Mouse (Mus musculus): ENCODE results near the gene Ggt1. TPM values are rescaled to one million over a fixed set of nuclear protein-coding genes. Genes with fewer than 3 reads are reported as not detected.
"Not testable (repeated sequence)": the region's sequence is repeated elsewhere in the genome, so short reads cannot be mapped to it uniquely, and the experiment has no call there.

Ggt1 gene
- total RNA-seq, 2 experiments from 2014 or later = 1.2 TPM; not detected in 1

- DNase-seq (ENCODE audit: low spot score in 2 of 2) = no peak
These were observed 12.9 kb upstream of the Ggt1 start for GRCm38 (mm10) chr10:75548486-75548885.

GRCm38 (mm10) chr10:75549886-75550285 is 11.5 kb upstream of the Ggt1 start:
- DNase-seq (ENCODE audit: low spot score in 2 of 2) = no peak

- DNase-seq (ENCODE audit: low spot score in 2 of 2) = no peak
These were observed 10.2 kb upstream of the Ggt1 start for GRCm38 (mm10) chr10:75551175-75551574.

DNA sequence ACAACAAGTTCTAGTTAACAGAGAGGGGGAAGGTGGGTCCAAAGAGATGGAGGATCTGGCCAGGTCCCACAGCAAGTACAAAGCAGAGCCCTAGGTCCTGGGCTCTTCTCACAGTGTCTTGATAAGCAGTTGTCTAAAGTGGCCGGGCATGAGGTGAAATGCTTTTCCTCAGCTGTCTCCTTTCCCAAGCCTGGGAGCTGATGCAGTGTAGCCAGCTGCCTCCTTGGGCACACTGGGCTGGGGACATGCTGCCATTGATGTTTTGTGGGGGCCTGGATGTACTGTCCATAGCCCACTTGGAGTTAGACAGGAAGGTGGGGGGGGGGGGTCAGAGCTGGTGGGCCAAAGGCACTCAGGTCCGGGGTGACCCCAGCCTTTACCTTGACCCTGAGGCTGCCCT is 9.3 kb upstream of the Ggt1 start:
- DNase-seq (ENCODE audit: low spot score in 2 of 2) = no peak

DNA sequence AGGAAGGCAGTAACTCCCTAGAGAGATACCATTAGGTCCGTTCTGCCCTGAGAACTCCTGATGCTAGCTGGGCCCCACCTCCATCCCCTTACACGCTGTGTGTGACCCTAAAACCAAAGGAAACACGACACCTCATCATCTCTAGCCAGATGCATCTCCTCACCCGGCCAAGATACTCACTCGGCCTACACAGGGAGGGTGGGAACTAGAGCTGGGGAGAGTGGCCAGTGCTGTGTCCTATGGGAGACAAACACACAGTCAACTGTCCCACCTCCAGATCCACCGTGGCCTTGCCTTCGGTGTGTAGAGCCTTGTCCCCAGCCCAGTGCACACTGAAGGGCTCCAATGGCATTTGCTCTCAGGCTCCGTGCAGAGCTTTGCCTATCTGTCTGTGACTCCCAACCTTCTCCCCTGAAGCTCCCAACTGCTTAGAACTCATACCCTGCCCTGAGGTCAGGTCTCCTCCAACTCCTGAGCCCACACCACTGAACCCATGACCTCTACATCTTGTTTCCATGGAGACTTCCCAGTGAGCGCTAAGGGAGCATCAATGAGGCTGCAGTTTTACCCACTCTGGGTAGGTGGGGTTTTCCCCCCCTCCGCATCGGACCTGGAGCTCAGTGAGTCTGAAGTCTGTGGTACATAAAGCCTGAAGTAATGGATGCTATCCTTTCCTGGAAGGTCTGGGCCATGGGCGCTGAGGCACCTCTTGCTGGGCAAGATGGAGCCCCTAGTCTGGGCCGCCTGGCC is 8.5 kb upstream of the Ggt1 start:
- no peak for DNase-seq (ENCODE audit: low spot score in 2 of 2)

DNA sequence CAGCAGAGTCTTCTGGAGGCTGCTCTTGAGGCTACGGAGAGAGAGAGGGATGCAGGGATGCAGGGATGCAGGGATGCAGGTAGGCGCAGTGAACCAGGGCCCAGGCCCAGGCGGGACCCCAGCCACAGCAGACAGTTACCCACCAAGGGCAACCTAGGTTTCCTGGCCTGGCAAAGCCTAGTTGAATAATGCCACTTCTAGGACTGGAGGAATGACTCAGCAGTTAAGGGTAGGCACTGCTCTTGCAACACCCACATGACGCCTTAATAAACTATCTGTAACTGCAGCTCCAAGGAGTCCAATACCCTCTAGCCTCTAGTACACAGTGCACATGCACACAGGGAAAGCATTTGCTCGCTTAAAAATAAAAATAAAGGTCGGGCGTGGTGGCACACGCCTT is 7.3 kb upstream of the Ggt1 start:
- DNase-seq (ENCODE audit: low spot score in 2 of 2) = no peak

- DNase-seq (ENCODE audit: low spot score in 2 of 2) = no peak
These were observed 5.8 kb upstream of the Ggt1 start for GRCm38 (mm10) chr10:75555557-75555956.

- DNase-seq (ENCODE audit: low spot score in 2 of 2) = no peak
These were observed 5.4 kb upstream of the Ggt1 start for GRCm38 (mm10) chr10:75556026-75556425.

DNA sequence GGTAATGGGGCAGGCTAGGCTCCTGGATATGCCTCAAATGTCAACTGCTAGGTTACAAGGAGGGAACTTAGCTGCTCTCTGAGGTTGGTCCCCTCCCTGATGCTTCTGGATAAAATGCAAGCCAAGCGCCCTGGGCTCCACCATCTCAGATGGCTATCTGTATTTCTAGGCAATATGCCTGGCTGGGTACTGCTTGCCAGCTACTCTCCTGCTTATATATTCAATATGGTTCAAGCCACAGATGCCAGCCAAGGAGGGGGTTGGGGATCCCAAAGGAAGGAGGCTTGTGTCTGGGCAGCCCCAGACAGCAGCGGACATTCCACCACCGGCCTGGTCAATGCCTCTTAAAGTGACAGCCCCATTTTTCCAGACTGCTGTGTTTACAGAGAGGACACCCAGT is 2.9 kb upstream of the Ggt1 start:
- DNase-seq (ENCODE audit: low spot score in 2 of 2) = no peak

DNA sequence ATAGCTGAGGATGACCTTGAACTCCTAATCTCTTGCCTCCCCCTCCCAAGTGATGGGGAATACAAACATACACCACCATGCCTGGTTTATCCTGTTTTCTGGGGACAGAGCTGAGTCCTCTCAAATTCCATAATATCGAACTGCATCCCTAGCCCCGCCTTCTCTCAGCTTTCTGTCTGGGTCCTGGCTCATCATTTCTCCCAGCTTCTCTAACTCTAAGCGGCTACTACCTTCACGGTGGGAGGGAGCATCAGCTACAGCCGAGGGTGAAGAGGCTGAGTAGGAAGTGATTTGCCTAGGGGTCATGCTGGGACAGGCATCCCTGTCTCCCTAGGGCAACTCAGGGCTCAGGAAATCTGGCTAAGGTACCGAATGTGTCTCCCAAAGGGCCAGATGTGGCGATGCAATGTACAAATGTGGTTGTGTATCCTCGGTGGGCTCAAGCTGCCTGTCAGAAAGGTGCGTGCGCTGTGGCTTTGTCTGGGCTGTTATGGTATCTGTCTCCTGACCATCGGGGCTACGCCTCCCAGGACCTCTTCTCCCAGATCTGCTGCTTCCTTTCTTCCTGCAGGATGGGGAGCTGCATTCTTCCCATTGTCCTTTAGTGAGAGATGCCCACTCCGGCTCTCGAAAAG is 2.2 kb upstream of the Ggt1 start:
- DNase-seq (ENCODE audit: low spot score in 2 of 2) = no peak

DNA sequence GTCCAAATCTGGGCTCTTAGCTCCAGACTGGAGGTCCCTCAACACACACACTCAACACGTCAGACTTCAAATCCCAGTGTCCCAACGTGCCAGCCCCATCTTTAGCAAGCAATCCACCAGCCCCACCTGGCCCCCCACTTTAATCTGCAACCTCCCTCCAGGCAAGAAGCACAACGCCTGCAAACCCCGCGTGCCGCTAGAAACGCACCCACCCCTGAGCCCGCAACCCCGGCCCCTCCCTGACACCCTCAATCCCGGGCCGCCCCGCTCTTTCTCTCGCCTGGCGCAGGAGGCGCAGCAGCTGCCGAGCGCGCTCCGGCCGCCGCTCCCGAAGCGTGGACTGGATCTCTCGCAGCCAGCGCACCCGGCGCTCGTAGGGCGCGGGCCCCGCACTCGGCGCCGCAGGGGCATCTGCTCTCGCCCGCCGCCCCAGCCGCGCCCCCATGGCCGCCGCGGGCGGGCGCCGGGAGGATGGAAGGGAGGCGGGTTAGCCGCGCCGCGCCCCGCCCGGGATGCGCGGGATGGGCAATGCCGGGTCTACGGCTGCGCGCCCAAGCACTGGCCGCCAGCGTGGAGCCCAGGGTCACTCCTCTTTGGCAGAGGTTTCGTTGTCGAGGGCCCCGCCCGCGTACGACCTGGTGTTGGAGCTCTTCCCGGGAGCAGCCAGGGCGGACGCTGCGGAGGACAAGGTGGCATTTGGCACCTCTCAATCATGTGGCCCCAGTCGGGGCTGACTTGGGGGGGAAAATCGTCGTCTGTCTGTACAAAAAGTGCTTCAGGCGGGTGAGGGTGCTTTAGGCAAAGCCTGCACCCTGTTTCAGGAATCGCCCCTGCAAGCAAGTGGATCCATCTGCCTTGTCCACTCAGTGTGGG is 1.5 kb upstream of the Ggt1 start, which contains the start of gene Lrrc75b:
Gene Lrrc75b (minus strand): TSS at position 655 of the 873 bp plus-strand sequence.
- DNase-seq (ENCODE audit: low spot score in 2 of 2) = peak; percentile 35 to 41

GRCm38 (mm10) chr10:75560549-75560899 is 880 bp upstream of the Ggt1 start:
- no peak for DNase-seq (ENCODE audit: low spot score in 2 of 2)

- no peak for DNase-seq (ENCODE audit: low spot score in 2 of 2)
These were observed 1.2 kb downstream of the Ggt1 start for GRCm38 (mm10) chr10:75562596-75562995.

DNA sequence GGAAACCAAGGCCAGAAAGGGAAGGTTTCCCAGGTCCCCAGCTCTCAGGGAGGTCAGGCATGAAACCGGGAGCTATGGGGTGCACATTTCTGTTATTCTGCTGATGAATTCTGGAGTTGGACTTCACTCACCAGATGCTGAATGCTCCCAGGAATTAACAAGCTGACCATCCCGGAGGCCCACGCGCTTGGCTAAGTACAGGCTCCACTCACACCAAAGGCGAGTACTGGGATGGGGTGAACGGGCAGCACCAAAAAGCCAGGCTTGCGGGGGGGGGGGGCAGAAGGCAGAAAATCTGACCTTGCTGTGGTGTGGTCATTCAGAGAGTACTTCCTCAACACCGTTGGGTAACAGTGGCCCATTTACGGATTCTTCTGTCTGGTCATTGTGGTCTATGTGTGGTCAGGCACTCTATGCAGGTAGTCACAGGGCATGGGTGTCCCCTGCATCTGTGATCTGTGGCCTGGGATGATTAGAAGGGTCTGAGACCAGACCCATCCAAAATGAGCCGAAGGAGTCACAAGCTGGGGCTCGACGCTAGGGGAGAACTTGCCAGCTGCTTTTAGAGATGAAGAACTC is 3.4 kb downstream of the Ggt1 start:
- DNase-seq (ENCODE audit: low spot score in 2 of 2) = no peak

- DNase-seq (ENCODE audit: low spot score in 2 of 2) = no peak
These were observed 4.0 kb downstream of the Ggt1 start for GRCm38 (mm10) chr10:75565436-75565835.

- no peak for DNase-seq (ENCODE audit: low spot score in 2 of 2)
These were observed 4.5 kb downstream of the Ggt1 start for GRCm38 (mm10) chr10:75565906-75566305.

- DNase-seq (ENCODE audit: low spot score in 2 of 2) = no peak
These were observed 4.9 kb downstream of the Ggt1 start for GRCm38 (mm10) chr10:75566321-75566720.

DNA sequence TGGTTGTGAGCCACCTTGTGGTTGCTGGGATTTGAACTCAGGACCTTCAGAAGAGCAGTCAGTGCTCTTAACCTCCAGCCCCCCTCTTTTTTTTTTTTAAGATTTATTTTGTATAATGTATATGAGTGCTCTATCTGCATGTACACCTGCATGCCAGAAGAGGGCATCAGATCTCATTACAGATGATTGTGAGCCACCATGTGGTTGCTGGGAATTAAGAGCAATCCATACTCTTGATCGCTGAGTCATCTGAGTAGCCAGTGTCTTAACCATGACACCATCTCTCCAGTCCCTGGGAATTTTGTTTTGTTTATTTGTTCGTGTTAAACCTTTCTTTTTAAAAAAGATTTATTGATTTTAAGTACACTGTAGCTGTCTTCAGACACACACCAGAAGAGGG is 5.4 kb downstream of the Ggt1 start:
- not testable (repeated sequence) for DNase-seq (ENCODE audit: low spot score in 2 of 2)

DNA sequence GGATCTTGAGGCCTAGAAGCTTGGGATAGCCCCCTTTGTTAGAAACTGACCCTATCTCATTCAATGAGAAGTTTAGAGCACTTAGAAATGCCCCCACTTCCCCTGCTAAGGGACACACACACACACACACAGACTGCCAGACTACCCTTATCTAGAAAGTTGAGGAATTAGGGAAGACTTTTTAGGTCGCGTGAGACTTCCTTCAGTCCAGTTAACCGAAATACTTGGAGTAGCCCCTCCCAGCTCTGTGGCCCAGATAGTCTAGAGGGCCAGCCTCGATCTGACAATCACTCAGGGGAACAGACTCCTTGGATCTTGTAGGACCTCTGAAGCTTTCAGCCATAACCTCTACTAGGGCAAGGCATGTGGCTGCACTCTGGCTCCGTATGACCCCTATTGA is 6.6 kb downstream of the Ggt1 start:
- DNase-seq (ENCODE audit: low spot score in 2 of 2) = no peak

DNA sequence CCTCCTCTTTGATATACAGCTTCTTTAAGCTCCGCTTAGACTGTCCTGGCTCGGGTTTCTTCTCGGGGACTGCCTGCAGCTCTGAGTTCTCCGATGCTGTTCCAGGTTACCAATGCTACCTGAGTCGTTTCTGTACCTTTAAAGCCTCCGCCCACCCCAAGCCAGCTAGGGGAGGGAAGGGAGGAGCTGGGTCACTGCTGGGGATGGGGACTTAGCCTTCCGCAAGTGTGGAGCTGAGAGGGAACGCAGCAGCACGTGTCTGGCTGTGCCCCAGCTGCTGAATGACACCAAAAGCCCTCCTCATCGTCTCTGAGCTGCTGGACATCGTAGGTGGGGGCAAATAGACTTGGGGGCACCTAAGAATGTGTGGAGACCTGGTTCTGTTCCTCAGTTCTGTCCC is 7.0 kb downstream of the Ggt1 start:
- DNase-seq (ENCODE audit: low spot score in 2 of 2) = no peak

DNA sequence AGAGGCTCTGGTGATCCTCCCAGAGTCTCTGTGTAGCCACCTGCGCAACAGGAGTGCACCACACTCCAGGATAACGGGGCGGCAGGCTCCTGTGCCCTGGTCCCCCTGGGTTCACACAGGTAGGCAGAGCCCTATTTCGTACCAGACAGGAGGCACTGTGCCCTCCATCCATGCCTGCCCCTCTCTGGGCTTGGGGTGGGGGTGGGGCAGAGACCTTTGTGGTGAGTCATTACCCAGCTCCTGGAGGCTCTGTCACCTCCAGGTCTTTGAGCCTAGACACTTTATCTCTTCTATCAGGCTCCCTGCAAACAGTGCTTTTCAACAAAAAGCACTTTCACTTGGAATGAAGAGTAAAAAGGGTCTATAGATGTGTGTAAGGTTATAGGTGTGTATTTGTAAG is 7.4 kb downstream of the Ggt1 start:
- DNase-seq (ENCODE audit: low spot score in 2 of 2) = no peak

Data from adrenal gland, adult 18-20 months (tissue).